Mouse (Mus musculus) stomach, embryonic 15.5 days (tissue): Measurements from ENCODE around the gene Zbtb18. TPM values are rescaled to one million over a fixed set of nuclear protein-coding genes. Genes with fewer than 3 reads are reported as not detected.

Experiments used
- ATAC-seq: fragments of 200-750 bp; cut with Nextera tagmentation; 2 replicates; pipeline ENCODE4 v1.8.0; 2017; ENCODE audit warnings: low read depth, moderate number of reproducible peaks, moderate TSS enrichment; ENCODE audit not compliant: insufficient read depth, low FRiP score
- H3K27ac ChIP-seq: fragments of 300-500 bp; sonication (generic); 2 replicates; pipeline ENCODE4 v1.5.1; 2015; ENCODE audit warnings: mild to moderate bottlenecking, inconsistent platforms
- H3K27me3 ChIP-seq: fragments of 300-500 bp; sonication (generic); replicated peaks from 2 replicates; pipeline ENCODE4 v1.6.1; 2015; ENCODE audit warnings: inconsistent platforms
- H3K36me3 ChIP-seq: fragments of 300-500 bp; sonication (generic); 2 replicates; pipeline ENCODE4 v1.6.1; 2015; ENCODE audit warnings: inconsistent platforms
- H3K4me1 ChIP-seq: fragments of 300-500 bp; sonication (generic); 2 replicates; pipeline ENCODE4 v1.6.1; 2015; ENCODE audit warnings: inconsistent platforms
- H3K4me2 ChIP-seq: fragments of 300-500 bp; sonication (generic); 2 replicates; pipeline ENCODE4 v1.6.1; 2015; ENCODE audit warnings: mild to moderate bottlenecking, inconsistent platforms
- H3K4me3 ChIP-seq: fragments of 300-500 bp; sonication (generic); replicated peaks from 2 replicates; pipeline ENCODE4 v1.5.1; 2015; ENCODE audit warnings: inconsistent platforms
- H3K9ac ChIP-seq: fragments of 300-500 bp; sonication (generic); 2 replicates; pipeline ENCODE4 v1.6.1; 2015; ENCODE audit warnings: inconsistent platforms
- H3K9me3 ChIP-seq: fragments of 300-500 bp; sonication (generic); 2 replicates; pipeline ENCODE4 v1.6.1; 2016; ENCODE audit warnings: inconsistent platforms
- WGBS: fragments of 180-500 bp; shearing (Covaris S2); methylation state at CpG from one replicate; pipeline ENCODE4 v1.1.7; 2015; 5-methylcytosine and 5-hydroxymethylcytosine counted together
- polyA plus RNA-seq: library from polyadenylated mRNA; unstranded; fragments of >200 nt; fragmentation: Nextera tagmentation; extraction: Ambion mirVana; gene quantifications from 2 replicates; pipeline ENCODE4 v1.2.1, GENCODE M21; 2015

Zbtb18 gene
- polyA plus RNA-seq, 1 experiment from 2014 or later: 2.7 TPM

GRCm38 (mm10) chr1:177490808-177491207 is 48.7 kb downstream of the Zbtb18 start:
- H3K4me2 ChIP-seq: no peak overlapping the region
- 46% methylated on average over 4 of the region's 4 CpGs for whole genome bisulfite sequencing
- H3K9me3 ChIP-seq: no peaks in the 10 kb centered on the region
- ATAC-seq: no peak
- H3K36me3 ChIP-seq: no peaks in the 10 kb centered on the region
- H3K27ac ChIP-seq: no peak overlapping the region
- no peak overlapping the region for H3K4me3 ChIP-seq
- no peak overlapping the region for H3K9ac ChIP-seq
- H3K27me3 ChIP-seq: no peaks in the 10 kb centered on the region
- H3K4me1 ChIP-seq: no peaks in the 10 kb centered on the region

GRCm38 (mm10) chr1:177491280-177491679 is 49.1 kb downstream of the Zbtb18 start:
- Histone ChIP-seq H3K4me3 (no peak overlapping the region), H3K4me1 (no peaks in the 10 kb centered on the region), H3K27me3 (no peaks in the 10 kb centered on the region), H3K4me2 (no peak overlapping the region), H3K36me3 (no peaks in the 10 kb centered on the region), H3K9me3 (no peaks in the 10 kb centered on the region), H3K9ac (no peak overlapping the region), H3K27ac (no peak overlapping the region)
- WGBS: 48% methylated on average over 8 of the region's 8 CpGs
- no peak for ATAC-seq

GRCm38 (mm10) chr1:177494306-177494705 is 52.2 kb downstream of the Zbtb18 start:
- H3K4me1 ChIP-seq: no peaks in the 10 kb centered on the region
- H3K4me2 ChIP-seq: no peak overlapping the region
- H3K27me3 ChIP-seq: no peaks in the 10 kb centered on the region
- H3K9me3 ChIP-seq: no peaks in the 10 kb centered on the region
- 75% methylated on average over 8 of the region's 8 CpGs for WGBS
- no peak overlapping the region for H3K9ac ChIP-seq
- no peak overlapping the region for H3K4me3 ChIP-seq
- no peaks in the 10 kb centered on the region for H3K36me3 ChIP-seq
- no peak for ATAC-seq
- H3K27ac ChIP-seq: no peak overlapping the region

DNA sequence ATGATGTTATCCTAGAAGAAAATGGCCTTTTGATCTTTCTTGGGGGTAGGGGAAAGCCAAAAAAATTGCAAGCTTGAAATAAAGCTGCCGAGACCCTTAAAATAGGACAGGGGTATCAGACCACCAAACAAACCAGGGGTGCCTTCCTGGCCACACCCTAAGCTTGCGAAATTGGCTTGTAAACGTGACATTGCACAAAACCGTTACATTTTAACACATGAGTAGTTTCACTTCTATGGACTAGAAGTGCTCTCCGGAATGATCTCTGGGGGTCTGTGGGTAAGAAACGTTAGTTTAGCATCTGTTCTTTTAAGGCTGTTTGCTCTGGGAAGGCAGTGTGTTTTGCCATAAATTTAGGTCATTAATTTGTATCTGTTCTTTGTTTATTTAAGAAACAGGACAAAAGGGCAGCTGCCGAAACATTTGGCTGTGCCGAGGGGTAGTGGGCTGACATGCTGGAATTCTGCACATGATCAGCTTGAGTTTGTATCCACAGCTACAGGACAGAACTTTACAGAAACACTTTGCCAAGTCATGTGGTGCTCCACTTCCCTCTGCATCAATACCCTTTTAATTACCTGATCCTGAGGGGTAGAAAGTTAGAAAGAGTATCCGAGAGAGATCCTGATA is 52.9 kb downstream of the Zbtb18 start:
- Histone ChIP-seq H3K4me2 (no peak overlapping the region), H3K36me3 (no peaks in the 10 kb centered on the region), H3K9me3 (no peaks in the 10 kb centered on the region), H3K27me3 (no peaks in the 10 kb centered on the region), H3K9ac (no peak overlapping the region), H3K27ac (no peak overlapping the region), H3K4me1 (no peaks in the 10 kb centered on the region), H3K4me3 (no peak overlapping the region)
- WGBS: 32% methylated on average over 9 of the region's 9 CpGs
- ATAC-seq: no peak

Other genes with a start within 250 kb of the Zbtb18 start
- 4.7 and 4.8 TPM in 2 replicates for gene Akt3, start 184.1 kb upstream of the Zbtb18 start, polyA plus RNA-seq